In the genomic region with DNA sequence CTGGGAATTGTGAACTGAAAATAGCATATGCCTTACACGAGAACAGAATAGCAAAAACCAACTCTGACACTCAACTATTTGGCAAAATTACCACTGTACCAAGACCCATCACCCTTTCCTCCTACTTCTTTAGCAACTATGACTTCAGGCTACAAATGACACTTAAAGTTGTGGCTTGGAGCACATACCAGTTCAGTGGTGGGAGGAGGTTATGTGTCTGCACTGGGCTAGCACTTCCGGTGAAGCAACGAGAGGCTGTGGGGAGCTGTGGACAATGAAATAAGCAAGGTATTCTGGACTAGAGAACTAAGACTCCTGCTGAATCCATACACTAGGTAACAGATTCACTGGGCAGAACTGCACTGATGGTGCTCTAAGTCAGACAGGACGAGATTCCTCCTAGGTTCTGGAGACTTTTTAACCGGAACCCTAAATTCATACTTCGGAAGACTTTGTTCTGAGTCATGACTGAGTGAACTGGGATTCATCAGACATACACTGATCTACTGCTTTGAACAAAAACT, we compare ENCODE assay signal across 19 mouse cellular contexts.
DNase-seq lines count a peak whose midpoint lies in the region; ATAC-seq and TF ChIP-seq lines count a peak whose summit lies in the region.
"Had no signal": no experiment of that assay in that cellular context is flagged by ENCODE, and none has a peak within 500 bp of the region (broad histone marks: within the 10 kb centered on the region; RNA-seq: fewer than 3 reads in every experiment).

No protein-coding gene starts in this region.

- POLR2A ChIA-PET in Patski (lab: Charles Lee): no interaction called here

- WGBS in kidney, adult 2 months: 60% methylated on average over 6 of the region's 6 CpGs

- peaks cover 47% of the 10 kb centered on the region for H3K79me2 ChIP-seq in myocyte (ENCODE audit: control insufficient read depth, insufficient read depth)

- CTCF ChIA-PET in Patski (lab: Charles Lee): no interaction called here

- H3ac ChIP-seq in myocyte (ENCODE audit: control insufficient read depth, insufficient read length): no peak overlapping the region

- DNase-seq in kidney, adult 2 months: peak; percentile 1
- DNase-seq in kidney, adult 18-20 months: no peak
- peak; percentile 32 for DNase-seq in 416B (ENCODE audit: low read depth)
- DNase-seq in Patski (ENCODE audit: low read depth, low spot score): no peak
- DNase-seq in right cerebral cortex, postnatal 4 days: no peak
- DNase-seq in layer of hippocampus, postnatal 25 days (ENCODE audit: extremely low spot score in 1 of 2, low spot score in 1 of 2): no peak
- DNase-seq: adrenal gland, adult 8-10 months; cerebellum, adult 11 months; cerebellum, adult 8-10 months; cerebellum, postnatal 14 days; embryo, embryonic 11 days; gastrocnemius, postnatal 10 days; heart, postnatal 36 days had no signal

- no peaks in the 10 kb centered on the region for H3K36me3 ChIP-seq in kidney, adult 2 months (ENCODE audit: control insufficient read depth, insufficient read depth, low read length)
- no peaks in the 10 kb centered on the region for H3K36me3 ChIP-seq in myocyte (ENCODE audit: control insufficient read depth, insufficient read depth)
- H3K36me3 ChIP-seq: embryonic facial prominence, embryonic 15.5 days; heart, embryonic 12.5 days; hindbrain, embryonic 15.5 days had no signal

- H3K27ac ChIP-seq in kidney, adult 2 months (ENCODE audit: insufficient read depth, low read depth, low read length): no peak overlapping the region
- H3K27ac ChIP-seq: embryonic facial prominence, embryonic 15.5 days; hindbrain, embryonic 15.5 days had no signal

- peaks cover 8% of the 10 kb centered on the region; the same call in 1 of the 2 replicates for H3K4me1 ChIP-seq in kidney, adult 2 months (ENCODE audit: control insufficient read depth, insufficient read depth, low read length)
- H3K4me1 ChIP-seq: embryonic facial prominence, embryonic 15.5 days; heart, embryonic 12.5 days; hindbrain, embryonic 15.5 days had no signal

- no peak for TF ChIP-seq POLR2A in kidney, adult 2 months (IDR thresholded peaks at IDR 0.05; ENCODE audit: low read depth, low read length)
- TF ChIP-seq POLR2A in myocyte (IDR thresholded peaks at IDR 0.05; ENCODE audit: insufficient read length, low read depth): no peak

- peak; percentile 51 for ATAC-seq in Patski
- ATAC-seq: CD4-positive, CD25-positive, alpha-beta regulatory T cell, adult 4 months; forebrain, embryonic 16.5 days had no signal

- peak overlapping the region; percentile 82 for H3K4me2 ChIP-seq in myocyte (ENCODE audit: low read depth)
- H3K4me2 ChIP-seq: embryonic facial prominence, embryonic 15.5 days; heart, embryonic 12.5 days; hindbrain, embryonic 15.5 days had no signal

- H3K27me3 ChIP-seq in kidney, adult 2 months (replicated peaks; ENCODE audit: control insufficient read depth, insufficient read depth, low read length): no peaks in the 10 kb centered on the region
- H3K27me3 ChIP-seq in Patski (peaks cover 44% of the 10 kb centered on the region), myocyte (ENCODE audit: control insufficient read depth, insufficient read depth, insufficient read length) (no peaks in the 10 kb centered on the region)
- H3K27me3 ChIP-seq: embryonic facial prominence, embryonic 15.5 days; heart, embryonic 12.5 days had no signal

- H3K4me3 ChIP-seq in kidney, adult 2 months (ENCODE audit: insufficient read depth, low read depth, low read length): no peak overlapping the region
- no peak overlapping the region for H3K4me3 ChIP-seq in myocyte
- H3K4me3 ChIP-seq: embryonic facial prominence, embryonic 15.5 days; heart, embryonic 12.5 days; hindbrain, embryonic 15.5 days had no signal

- in situ Hi-C loops in Patski (cut with MboI; ENCODE audit: low pct_unique_long_range_greater_than_20kb): no loop called here

- no peak for TF ChIP-seq CTCF in kidney, adult 2 months (conservative IDR thresholded peaks at IDR 0.05; ENCODE audit: insufficient read depth, insufficient read length, low read depth, low read length)
- TF ChIP-seq CTCF in Patski (IDR thresholded peaks at IDR 0.05): no peak

TF ChIP-seq in myocyte, 11 proteins besides CTCF, POLR2A, EP300 and RAD21:
- TF ChIP-seq CEBPB (IDR thresholded peaks at IDR 0.05; ENCODE audit: insufficient read depth, poor library complexity, severe bottlenecking): peak; percentile 39; the same call in 1 of the 2 replicates
- no peak for TF ChIP-seq SRF (IDR thresholded peaks at IDR 0.05; ENCODE audit: control insufficient read depth, insufficient read length, low read depth)
- TF ChIP-seq TCF3 (IDR thresholded peaks at IDR 0.05; ENCODE audit: insufficient read length, low read depth): no peak
- no peak for TF ChIP-seq REST (IDR thresholded peaks at IDR 0.05; ENCODE audit: insufficient read depth, insufficient read length)
- TF ChIP-seq USF1 (IDR thresholded peaks at IDR 0.05; ENCODE audit: low read depth): no peak
- TF ChIP-seq POLR2AphosphoS2 (IDR thresholded peaks at IDR 0.05; ENCODE audit: insufficient read length, low read depth): no peak

Comparison
In these comparisons a context has a peak if more than half of its experiments do, and no peak if none do; other contexts are left out.
1. DNase-seq: peak in kidney, adult 2 months (single experiment) and 416B (single experiment); none in kidney, adult 18-20 months (single experiment), Patski (single experiment), right cerebral cortex, postnatal 4 days (single experiment) and layer of hippocampus, postnatal 25 days (0 of 2).